Mouse (Mus musculus) kidney, postnatal 36 days (tissue): ENCODE data around the gene Nr4a1.
A peak's percentile ranks its signal among the peaks of the same experiment; 100 is the strongest.

Source experiments
- DNase-seq, 2 experiments: peaks; one replicate each; pipeline ENCODE4 v3.0.0; 2021 to 2022; ENCODE audit warnings: mixed read lengths in 2 of 2

The Nr4a1 gene

GRCm38 (mm10) chr15:101233641-101234275 lies 20.3 kb upstream of the Nr4a1 start:
- DNase-seq: no peak

- DNase-seq: no peak
These were observed 19.3 kb upstream of the Nr4a1 start for GRCm38 (mm10) chr15:101234611-101235341.

- no peak for DNase-seq
These were observed 18.7 kb upstream of the Nr4a1 start for GRCm38 (mm10) chr15:101235342-101235698.

- no peak for DNase-seq
These were observed 18.2 kb upstream of the Nr4a1 start for GRCm38 (mm10) chr15:101235728-101236327.

GRCm38 (mm10) chr15:101236878-101237277 lies 17.2 kb upstream of the Nr4a1 start:
- peak; percentile 76 to 92 for DNase-seq

- DNase-seq: peak; percentile 43 to 80
These were observed 15.1 kb upstream of the Nr4a1 start for GRCm38 (mm10) chr15:101238885-101239511.

- DNase-seq: no peak
These were observed 14.2 kb upstream of the Nr4a1 start for GRCm38 (mm10) chr15:101239821-101240220.

GRCm38 (mm10) chr15:101240799-101241204 lies 13.3 kb upstream of the Nr4a1 start:
- peak; percentile 90 to 93 for DNase-seq

GRCm38 (mm10) chr15:101241236-101241635 lies 12.8 kb upstream of the Nr4a1 start:
- no peak for DNase-seq

- DNase-seq: no peak
These were observed 12.2 kb upstream of the Nr4a1 start for GRCm38 (mm10) chr15:101241853-101242252.

- DNase-seq: peak; percentile 87 to 88
These were observed 11.4 kb upstream of the Nr4a1 start for GRCm38 (mm10) chr15:101242645-101243044.

- DNase-seq: no peak
These were observed 10.1 kb upstream of the Nr4a1 start for GRCm38 (mm10) chr15:101244012-101244411.

- DNase-seq: peak; percentile 97 to 99
These were observed 7.6 kb upstream of the Nr4a1 start for GRCm38 (mm10) chr15:101246231-101247154.

- no peak for DNase-seq
These were observed 6.9 kb upstream of the Nr4a1 start for GRCm38 (mm10) chr15:101247155-101247498.

- no peak for DNase-seq
These were observed 5.9 kb upstream of the Nr4a1 start for GRCm38 (mm10) chr15:101248029-101248710.

- no peak for DNase-seq
These were observed 3.8 kb upstream of the Nr4a1 start for GRCm38 (mm10) chr15:101250220-101250800.

- DNase-seq: no peak
These were observed 2.1 kb upstream of the Nr4a1 start for GRCm38 (mm10) chr15:101251930-101252329.

- no peak for DNase-seq
These were observed 1.5 kb upstream of the Nr4a1 start for GRCm38 (mm10) chr15:101252614-101253013.

- no peak for DNase-seq
These were observed 545 bp upstream of the Nr4a1 start for GRCm38 (mm10) chr15:101253563-101253885.

GRCm38 (mm10) chr15:101255842-101256462 lies 1.9 kb downstream of the Nr4a1 start:
- DNase-seq: no peak
